Mouse (Mus musculus) MEL (cell line): ENCODE measurements around the gene Avp.

ENCODE experiments used
- CTCF ChIP-seq, 3 experiments: IDR thresholded peaks in 2 of 3; conservative IDR thresholded peaks in 1 of 3; 2 replicates each; pipeline ENCODE4 v1.5.1; 2011 to 2012; ENCODE audit warnings: low read length in 3 of 3, low read depth in 2 of 3, mild to moderate bottlenecking in 2 of 3, improper control_type of control experiment in 1 of 3, inconsistent platforms in 1 of 3, mixed read lengths in 1 of 3, moderate library complexity in 1 of 3; ENCODE audit not compliant: control insufficient read depth in 1 of 3, insufficient read depth in 1 of 3, poor library complexity in 1 of 3, severe bottlenecking in 1 of 3
- EP300 ChIP-seq, 2 experiments: IDR thresholded peaks; 2 replicates each; pipeline ENCODE4 v1.6.1; 2011; ENCODE audit warnings: improper control_type of control experiment in 2 of 2, low read length in 2 of 2, low read depth in 1 of 2, mild to moderate bottlenecking in 1 of 2
- KAT2A ChIP-seq: conservative IDR thresholded peaks from 2 replicates; pipeline ENCODE4 v1.6.1; 2012; ENCODE audit warnings: low read depth, low read length, improper control_type of control experiment, inconsistent platforms
- POLR2A ChIP-seq, 2 experiments: IDR thresholded peaks; 2 replicates each; pipeline ENCODE4 v1.6.1; 2011 to 2012; ENCODE audit warnings: low read length in 2 of 2, mild to moderate bottlenecking in 2 of 2, control low read depth in 1 of 2, improper control_type of control experiment in 1 of 2, low read depth in 1 of 2, moderate library complexity in 1 of 2; ENCODE audit not compliant: control insufficient read depth in 1 of 2, insufficient read depth in 1 of 2, poor library complexity in 1 of 2

DNA sequence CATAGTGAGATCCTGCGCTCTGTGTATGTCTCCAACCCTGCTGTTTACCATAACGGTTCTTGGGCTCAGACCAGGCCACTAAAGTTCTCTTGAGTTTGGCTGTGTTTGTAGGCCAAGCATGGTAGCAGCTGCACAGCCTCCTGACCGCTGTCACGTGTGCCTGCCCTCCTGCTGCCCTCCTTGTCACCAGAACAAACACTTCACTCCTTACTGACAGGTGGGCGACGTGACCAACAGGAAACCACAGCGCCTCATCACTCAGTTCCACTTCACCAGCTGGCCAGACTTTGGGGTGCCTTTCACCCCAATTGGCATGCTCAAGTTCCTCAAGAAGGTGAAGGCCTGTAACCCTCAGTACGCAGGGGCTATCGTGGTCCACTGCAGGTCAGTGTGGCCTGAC, 42.1 kb downstream of the Avp start:
- TF ChIP-seq CTCF (IDR thresholded peaks at IDR 0.05 in 2 of 3, conservative IDR thresholded peaks at IDR 0.05 in 1 of 3; ENCODE audit: control insufficient read depth in 1 of 3, insufficient read depth in 1 of 3, low read depth in 2 of 3, low read length in 3 of 3, poor library complexity in 1 of 3, severe bottlenecking in 1 of 3) (no peak), KAT2A (no peak), EP300 (IDR thresholded peaks at IDR 0.05; ENCODE audit: low read depth in 1 of 2, low read length in 2 of 2) (no peak), POLR2A (IDR thresholded peaks at IDR 0.05; ENCODE audit: control insufficient read depth in 1 of 2, insufficient read depth in 1 of 2, low read depth in 1 of 2, low read length in 2 of 2, poor library complexity in 1 of 2) (no peak)
